Mouse (Mus musculus) midbrain, embryonic 11.5 days (tissue): ENCODE data around the gene Hunk. TPM values are rescaled to one million over a fixed set of nuclear protein-coding genes. Genes with fewer than 3 reads are reported as not detected.

Experiments used
- ATAC-seq: fragments of 200-750 bp; cut with Nextera tagmentation; 2 replicates; pipeline ENCODE4 v1.8.0; 2017; ENCODE audit warnings: moderate TSS enrichment, moderate library complexity; ENCODE audit not compliant: low FRiP score
- DNase-seq: peaks from one replicate; pipeline ENCODE4 v3.0.0; 2015; ENCODE audit warnings: low spot score; ENCODE audit errors: missing footprints
- H3K27ac ChIP-seq: fragments of 300-500 bp; sonication (generic); 2 replicates; pipeline ENCODE4 v1.5.1; 2014; ENCODE audit warnings: low read depth, low read length
- H3K27me3 ChIP-seq: fragments of 300-500 bp; sonication (generic); 2 replicates; pipeline ENCODE4 v1.6.1; 2014; ENCODE audit warnings: mild to moderate bottlenecking, low read length, moderate library complexity, mixed read lengths; ENCODE audit not compliant: control insufficient read depth, insufficient read depth
- H3K36me3 ChIP-seq: fragments of 300-500 bp; sonication (generic); 2 replicates; pipeline ENCODE4 v1.6.1; 2014; ENCODE audit warnings: mild to moderate bottlenecking, low read length, moderate library complexity, mixed read lengths; ENCODE audit not compliant: control insufficient read depth, insufficient read depth
- H3K4me1 ChIP-seq: fragments of 300-500 bp; sonication (generic); 2 replicates; pipeline ENCODE4 v1.6.1; 2014; ENCODE audit warnings: low read length; ENCODE audit not compliant: control insufficient read depth, insufficient read depth
- H3K4me2 ChIP-seq: fragments of 300-500 bp; sonication (generic); 2 replicates; pipeline ENCODE4 v1.6.1; 2014; ENCODE audit warnings: mild to moderate bottlenecking, moderate library complexity
- H3K4me3 ChIP-seq: fragments of 300-500 bp; sonication (generic); 2 replicates; pipeline ENCODE4 v1.5.1; 2014; ENCODE audit warnings: low read depth, low read length
- H3K9ac ChIP-seq: fragments of 300-500 bp; sonication (generic); 2 replicates; pipeline ENCODE4 v1.6.1; 2014; ENCODE audit warnings: low read length
- H3K9me3 ChIP-seq: fragments of 300-500 bp; sonication (generic); 2 replicates; pipeline ENCODE4 v1.6.1; 2016; ENCODE audit warnings: low read length; ENCODE audit not compliant: control insufficient read depth
- WGBS: fragments of 180-500 bp; shearing (Covaris S2); extraction: QIAGEN DNeasy Blood & Tissue Kit; methylation state at CpG from one replicate; pipeline ENCODE4 v1.1.7; 2014; 5-methylcytosine and 5-hydroxymethylcytosine counted together
- polyA plus RNA-seq: library from polyadenylated mRNA; unstranded; fragments of >200 nt; fragmentation: Nextera tagmentation; extraction: Ambion mirVana; gene quantifications from 2 replicates; pipeline ENCODE4 v1.2.1, GENCODE M21; 2014

Gene Hunk
- polyA plus RNA-seq, 1 experiment from 2014 or later = 9.7 TPM

GRCm38 (mm10) chr16:90422108-90422529 lies 36.3 kb downstream of the Hunk start:
- H3K4me1 ChIP-seq = peaks cover 27% of the 10 kb centered on the region
- DNase-seq = peak; percentile 87
- H3K27ac ChIP-seq = no peak overlapping the region
- H3K4me2 ChIP-seq = no peak overlapping the region
- H3K9ac ChIP-seq = no peak overlapping the region
- WGBS = 62% methylated on average over 11 of the region's 11 CpGs
- H3K36me3 ChIP-seq = no peaks in the 10 kb centered on the region
- H3K27me3 ChIP-seq = no peaks in the 10 kb centered on the region
- no peaks in the 10 kb centered on the region for H3K9me3 ChIP-seq
- H3K4me3 ChIP-seq = no peak overlapping the region
- no peak for ATAC-seq

GRCm38 (mm10) chr16:90423898-90424297 lies 38.1 kb downstream of the Hunk start:
- ATAC-seq = no peak
- Histone ChIP-seq H3K27ac (no peak overlapping the region), H3K4me1 (peaks cover 18% of the 10 kb centered on the region), H3K27me3 (no peaks in the 10 kb centered on the region), H3K4me2 (no peak overlapping the region), H3K9ac (no peak overlapping the region), H3K36me3 (no peaks in the 10 kb centered on the region; the same call in 1 of the 2 replicates), H3K4me3 (no peak overlapping the region), H3K9me3 (no peaks in the 10 kb centered on the region)
- DNase-seq = no peak
- 65% methylated on average over 3 of the region's 3 CpGs for WGBS

GRCm38 (mm10) chr16:90424391-90424790 lies 38.6 kb downstream of the Hunk start:
- Histone ChIP-seq H3K4me1 (peaks cover 17% of the 10 kb centered on the region), H3K36me3 (no peaks in the 10 kb centered on the region; the same call in 1 of the 2 replicates), H3K9me3 (no peaks in the 10 kb centered on the region), H3K4me2 (no peak overlapping the region), H3K4me3 (no peak overlapping the region), H3K27me3 (no peaks in the 10 kb centered on the region), H3K27ac (no peak overlapping the region), H3K9ac (no peak overlapping the region)
- DNase-seq (no peak), ATAC-seq (no peak)
- WGBS = 81% methylated on average over 9 of the region's 9 CpGs

- H3K27ac ChIP-seq = no peak overlapping the region
- no peak overlapping the region for H3K4me3 ChIP-seq
- no peak overlapping the region for H3K4me2 ChIP-seq
- no peaks in the 10 kb centered on the region; the same call in 1 of the 2 replicates for H3K36me3 ChIP-seq
- WGBS = 92% methylated on average over 5 of the region's 5 CpGs
- no peak overlapping the region for H3K9ac ChIP-seq
- no peaks in the 10 kb centered on the region for H3K9me3 ChIP-seq
- ATAC-seq (no peak), DNase-seq (no peak)
- H3K4me1 ChIP-seq = peaks cover 9% of the 10 kb centered on the region
- H3K27me3 ChIP-seq = no peaks in the 10 kb centered on the region
Observed at GRCm38 (mm10) chr16:90426234-90426633, 40.4 kb downstream of the Hunk start.

GRCm38 (mm10) chr16:90427838-90428630 lies 42.2 kb downstream of the Hunk start:
- WGBS = 94% methylated on average over 8 of the region's 8 CpGs
- no peaks in the 10 kb centered on the region for H3K27me3 ChIP-seq
- H3K4me3 ChIP-seq = no peak overlapping the region

GRCm38 (mm10) chr16:90433551-90433950 lies 47.7 kb downstream of the Hunk start:
- no peak overlapping the region for H3K4me2 ChIP-seq
- H3K36me3 ChIP-seq = peaks cover 16% of the 10 kb centered on the region
- H3K9ac ChIP-seq = no peak overlapping the region
- peaks cover 2% of the 10 kb centered on the region; the same call in 1 of the 2 replicates for H3K9me3 ChIP-seq
- H3K27ac ChIP-seq = no peak overlapping the region
- 99% methylated on average over 12 of the region's 12 CpGs for WGBS
- no peak overlapping the region for H3K4me3 ChIP-seq
- no peaks in the 10 kb centered on the region for H3K27me3 ChIP-seq
- DNase-seq = no peak
- H3K4me1 ChIP-seq = peaks cover 7% of the 10 kb centered on the region
- ATAC-seq = no peak

More at GRCm38 (mm10) chr16:90427838-90428630, 42.2 kb downstream of the Hunk start:
- no peak overlapping the region for H3K4me2 ChIP-seq
- no peak overlapping the region for H3K9ac ChIP-seq
- ATAC-seq (no peak), DNase-seq (no peak)
- peaks cover 7% of the 10 kb centered on the region for H3K36me3 ChIP-seq
- no peak overlapping the region for H3K27ac ChIP-seq
- peaks cover 3% of the 10 kb centered on the region; the same call in 1 of the 2 replicates for H3K4me1 ChIP-seq
- peaks cover 2% of the 10 kb centered on the region; the same call in 1 of the 2 replicates for H3K9me3 ChIP-seq

- 68% methylated on average over 4 of the region's 4 CpGs for WGBS
- Histone ChIP-seq H3K4me3 (no peak overlapping the region), H3K36me3 (peaks cover 16% of the 10 kb centered on the region)
Observed at GRCm38 (mm10) chr16:90435231-90435630, 49.4 kb downstream of the Hunk start.

GRCm38 (mm10) chr16:90437276-90437675 lies 51.5 kb downstream of the Hunk start:
- no peak for DNase-seq
- Histone ChIP-seq H3K4me2 (no peak overlapping the region), H3K27ac (no peak overlapping the region), H3K36me3 (peaks cover 16% of the 10 kb centered on the region), H3K9ac (no peak overlapping the region), H3K9me3 (peaks cover 2% of the 10 kb centered on the region; the same call in 1 of the 2 replicates), H3K4me1 (peaks cover 7% of the 10 kb centered on the region), H3K4me3 (no peak overlapping the region), H3K27me3 (no peaks in the 10 kb centered on the region)
- 25% methylated on average over 5 of the region's 5 CpGs for WGBS
- no peak for ATAC-seq

More at GRCm38 (mm10) chr16:90435231-90435630, 49.4 kb downstream of the Hunk start:
- DNase-seq (no peak), ATAC-seq (no peak)
- no peak overlapping the region for H3K27ac ChIP-seq
- H3K9ac ChIP-seq = no peak overlapping the region
- H3K9me3 ChIP-seq = peaks cover 2% of the 10 kb centered on the region; the same call in 1 of the 2 replicates
- peaks cover 7% of the 10 kb centered on the region for H3K4me1 ChIP-seq
- no peak overlapping the region for H3K4me2 ChIP-seq
- H3K27me3 ChIP-seq = no peaks in the 10 kb centered on the region

GRCm38 (mm10) chr16:90439493-90439892 lies 53.7 kb downstream of the Hunk start:
- H3K36me3 ChIP-seq = no peaks in the 10 kb centered on the region; the same call in 1 of the 2 replicates
- WGBS = 85% methylated on average over 6 of the region's 6 CpGs
- DNase-seq = no peak
- no peaks in the 10 kb centered on the region for H3K9me3 ChIP-seq
- peaks cover 7% of the 10 kb centered on the region for H3K4me1 ChIP-seq
- no peak for ATAC-seq
- no peak overlapping the region for H3K4me2 ChIP-seq
- no peak overlapping the region for H3K9ac ChIP-seq
- H3K27ac ChIP-seq = no peak overlapping the region
- H3K4me3 ChIP-seq = no peak overlapping the region
- H3K27me3 ChIP-seq = no peaks in the 10 kb centered on the region
